Mouse (Mus musculus): ENCODE measurements around the gene Nav1.

The Nav1 gene

GRCm38 (mm10) chr1:135581001-135581400 is 26.1 kb downstream of the Nav1 start:
- CTCF ChIA-PET: no interaction called here

GRCm38 (mm10) chr1:135579111-135579510 is 28.0 kb downstream of the Nav1 start:
- CTCF ChIA-PET: no interaction called here

GRCm38 (mm10) chr1:135577793-135578192 is 29.3 kb downstream of the Nav1 start:
- CTCF ChIA-PET: no interaction called here

GRCm38 (mm10) chr1:135575393-135575792 is 31.7 kb downstream of the Nav1 start:
- CTCF ChIA-PET: no interaction called here

- CTCF ChIA-PET: no interaction called here
Measured at GRCm38 (mm10) chr1:135574451-135575208, 32.5 kb downstream of the Nav1 start.

- CTCF ChIA-PET: no interaction called here
Measured at GRCm38 (mm10) chr1:135572139-135572892, 34.8 kb downstream of the Nav1 start.

- CTCF ChIA-PET: no interaction called here
Measured at GRCm38 (mm10) chr1:135568087-135568486, 39.0 kb downstream of the Nav1 start.

- CTCF ChIA-PET: no interaction called here
Measured at GRCm38 (mm10) chr1:135566611-135567010, 40.5 kb downstream of the Nav1 start.

- CTCF ChIA-PET: no interaction called here
Measured at GRCm38 (mm10) chr1:135565775-135566174, 41.3 kb downstream of the Nav1 start.

- CTCF ChIA-PET: no interaction called here
Measured at GRCm38 (mm10) chr1:135564660-135565519, 42.2 kb downstream of the Nav1 start.

- CTCF ChIA-PET: no interaction called here
Measured at GRCm38 (mm10) chr1:135563781-135564414, 43.2 kb downstream of the Nav1 start.

- CTCF ChIA-PET: no interaction called here
Measured at GRCm38 (mm10) chr1:135562982-135563650, 44.0 kb downstream of the Nav1 start.

- CTCF ChIA-PET: no interaction called here
Measured at GRCm38 (mm10) chr1:135562115-135562514, 45.0 kb downstream of the Nav1 start.

GRCm38 (mm10) chr1:135561282-135561681 is 45.8 kb downstream of the Nav1 start:
- CTCF ChIA-PET: no interaction called here

GRCm38 (mm10) chr1:135557976-135558375 is 49.1 kb downstream of the Nav1 start:
- CTCF ChIA-PET: no interaction called here

GRCm38 (mm10) chr1:135555885-135556284 is 51.2 kb downstream of the Nav1 start:
- CTCF ChIA-PET: no interaction called here

GRCm38 (mm10) chr1:135554632-135555260 is 52.3 kb downstream of the Nav1 start:
- CTCF ChIA-PET: no interaction called here

GRCm38 (mm10) chr1:135553615-135554014 is 53.5 kb downstream of the Nav1 start:
- CTCF ChIA-PET: no interaction called here

GRCm38 (mm10) chr1:135553154-135553553 is 53.9 kb downstream of the Nav1 start:
- CTCF ChIA-PET: no interaction called here

- CTCF ChIA-PET: no interaction called here
Measured at GRCm38 (mm10) chr1:135550886-135551285, 56.2 kb downstream of the Nav1 start.

- CTCF ChIA-PET: no interaction called here
Measured at GRCm38 (mm10) chr1:135548750-135549149, 58.3 kb downstream of the Nav1 start.

Measured in spleen, embryonic (tissue).